Mouse (Mus musculus): Measurements from ENCODE around the gene Abr. TPM values are rescaled to one million over a fixed set of nuclear protein-coding genes. Genes with fewer than 3 reads are reported as not detected.

Gene Abr
- polyA plus RNA-seq, 1 experiment from 2014 or later = 30.7 TPM

DNA sequence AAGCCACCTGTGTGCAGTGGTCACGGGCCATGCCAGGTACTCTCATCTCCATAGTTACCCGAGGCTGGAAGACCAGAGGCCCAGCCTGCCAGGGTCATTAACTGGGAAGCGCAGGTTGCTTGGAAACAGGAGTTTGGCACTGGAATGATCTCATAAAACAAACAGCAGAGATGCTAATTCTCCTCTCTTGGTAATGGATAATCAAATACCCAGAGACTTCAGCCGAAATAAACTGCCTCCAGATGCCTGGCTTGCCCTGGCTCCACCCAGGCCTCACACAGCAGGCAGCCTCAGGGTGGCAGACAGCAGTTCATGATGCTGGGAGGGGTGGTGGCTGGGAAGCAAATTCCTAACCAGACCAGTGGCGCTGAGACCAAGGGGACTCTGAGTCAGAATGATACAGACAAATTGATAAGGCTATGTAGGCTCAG, 145.0 kb downstream of the Abr start:
- no peak overlapping the region; the same call in 1 of the 2 replicates for H3K27ac ChIP-seq
- peak; percentile 76 for ATAC-seq (replicated peaks; ENCODE audit: low FRiP score, low read depth)
- 20% methylated on average over 5 of the region's 5 CpGs for WGBS
- peaks cover 8% of the 10 kb centered on the region; the same call in 1 of the 2 replicates for H3K4me1 ChIP-seq (replicated peaks; ENCODE audit: insufficient read depth, low read length)
- H3K36me3 ChIP-seq (ENCODE audit: insufficient read depth, low read length) = peaks cover 12% of the 10 kb centered on the region; the same call in 1 of the 2 replicates
- H3K9me3 ChIP-seq (replicated peaks; ENCODE audit: low read length) = no peaks in the 10 kb centered on the region
- H3K9ac ChIP-seq (ENCODE audit: low read depth, low read length) = no peak overlapping the region
- no peaks in the 10 kb centered on the region for H3K27me3 ChIP-seq (ENCODE audit: insufficient read depth, low read length)
- TF ChIP-seq CTCF (IDR thresholded peaks at IDR 0.05; ENCODE audit: low read depth) = no peak
- no peak overlapping the region for H3K4me2 ChIP-seq (ENCODE audit: low read length)
- no peak overlapping the region for H3K4me3 ChIP-seq (replicated peaks; ENCODE audit: low read depth, low read length)
- peak; percentile 75 for DNase-seq (ENCODE audit: low spot score)

DNA sequence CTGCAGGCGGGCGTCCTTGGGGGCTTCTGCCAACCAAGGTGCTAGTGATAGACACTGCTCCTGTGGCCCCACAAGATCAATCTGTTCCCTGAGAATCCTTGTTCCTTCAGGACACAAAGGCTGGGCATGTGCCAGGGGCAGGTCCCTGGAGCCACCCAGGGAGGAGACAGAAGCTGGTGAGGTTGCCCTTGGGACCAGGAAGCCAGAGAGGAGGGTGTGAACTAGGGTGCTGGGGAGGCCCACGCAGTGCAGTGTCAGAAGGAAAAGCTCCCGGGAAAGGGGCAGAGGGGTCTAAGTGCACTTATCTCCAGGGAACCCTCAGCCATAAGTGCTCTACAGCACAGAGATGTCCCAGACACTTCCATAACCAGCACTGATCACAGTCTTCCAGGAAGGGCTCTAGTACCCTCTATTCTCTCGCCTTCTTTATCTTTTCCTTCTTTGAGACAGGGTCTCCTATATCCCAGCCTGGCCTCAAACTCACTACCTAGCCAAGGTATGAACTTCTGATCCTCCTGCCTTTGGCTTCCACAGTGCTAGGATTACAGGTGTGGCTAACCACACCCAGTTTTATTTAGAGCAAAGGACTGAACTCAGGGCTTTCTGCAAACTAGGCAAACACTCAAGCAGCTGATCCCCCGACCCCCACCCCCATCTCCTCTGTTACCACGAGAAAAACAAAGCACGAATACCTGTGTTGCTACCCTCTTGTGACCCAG, 145.6 kb downstream of the Abr start:
- Histone ChIP-seq H3K4me1 (replicated peaks; ENCODE audit: insufficient read depth, low read length) (peaks cover 8% of the 10 kb centered on the region; the same call in 1 of the 2 replicates), H3K27me3 (ENCODE audit: insufficient read depth, low read length) (no peaks in the 10 kb centered on the region), H3K27ac (peak overlapping the region; percentile 22; the same call in 1 of the 2 replicates), H3K4me3 (replicated peaks; ENCODE audit: low read depth, low read length) (no peak overlapping the region), H3K4me2 (ENCODE audit: low read length) (no peak overlapping the region), H3K9me3 (replicated peaks; ENCODE audit: low read length) (no peaks in the 10 kb centered on the region), H3K36me3 (ENCODE audit: insufficient read depth, low read length) (peaks cover 12% of the 10 kb centered on the region; the same call in 1 of the 2 replicates), H3K9ac (ENCODE audit: low read depth, low read length) (no peak overlapping the region)
- 59% methylated on average over 8 of the region's 8 CpGs for WGBS
- ATAC-seq (replicated peaks; ENCODE audit: low FRiP score, low read depth) (no peak), DNase-seq (ENCODE audit: low spot score) (no peak)
- TF ChIP-seq CTCF (IDR thresholded peaks at IDR 0.05; ENCODE audit: low read depth) = no peak

DNA sequence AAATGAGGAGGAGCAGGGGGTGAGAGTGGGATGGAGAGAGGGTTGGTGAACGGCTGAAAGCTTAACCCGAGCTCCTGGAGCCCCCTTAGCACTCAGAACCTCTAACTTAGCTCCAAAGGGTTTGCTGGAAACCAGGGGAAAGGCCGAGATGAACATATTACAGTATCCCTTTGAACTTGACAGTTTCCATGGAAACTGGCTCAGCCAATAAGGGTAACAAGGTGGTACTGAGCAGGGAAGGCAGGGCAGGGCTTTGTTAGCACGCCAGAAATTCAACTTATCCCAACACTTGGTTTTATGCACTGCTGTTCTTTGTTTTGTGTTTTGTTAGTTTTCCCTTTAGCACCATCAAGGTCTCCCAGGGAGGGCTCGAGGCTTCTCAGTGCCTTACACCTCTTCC, 149.5 kb downstream of the Abr start:
- Histone ChIP-seq H3K4me1 (replicated peaks; ENCODE audit: insufficient read depth, low read length) (peaks cover 11% of the 10 kb centered on the region), H3K9me3 (replicated peaks; ENCODE audit: low read length) (no peaks in the 10 kb centered on the region), H3K27me3 (ENCODE audit: insufficient read depth, low read length) (no peaks in the 10 kb centered on the region), H3K4me3 (replicated peaks; ENCODE audit: low read depth, low read length) (no peak overlapping the region), H3K9ac (ENCODE audit: low read depth, low read length) (no peak overlapping the region), H3K27ac (no peak overlapping the region), H3K36me3 (ENCODE audit: insufficient read depth, low read length) (0 out of 2 replicates have a peak, but pooled peaks cover 5% of the 10 kb centered on the region), H3K4me2 (ENCODE audit: low read length) (no peak overlapping the region)
- DNase-seq (ENCODE audit: low spot score) (no peak), ATAC-seq (replicated peaks; ENCODE audit: low FRiP score, low read depth) (no peak)
- WGBS = 47% methylated on average over 5 of the region's 5 CpGs
- TF ChIP-seq CTCF (IDR thresholded peaks at IDR 0.05; ENCODE audit: low read depth) = no peak

DNA sequence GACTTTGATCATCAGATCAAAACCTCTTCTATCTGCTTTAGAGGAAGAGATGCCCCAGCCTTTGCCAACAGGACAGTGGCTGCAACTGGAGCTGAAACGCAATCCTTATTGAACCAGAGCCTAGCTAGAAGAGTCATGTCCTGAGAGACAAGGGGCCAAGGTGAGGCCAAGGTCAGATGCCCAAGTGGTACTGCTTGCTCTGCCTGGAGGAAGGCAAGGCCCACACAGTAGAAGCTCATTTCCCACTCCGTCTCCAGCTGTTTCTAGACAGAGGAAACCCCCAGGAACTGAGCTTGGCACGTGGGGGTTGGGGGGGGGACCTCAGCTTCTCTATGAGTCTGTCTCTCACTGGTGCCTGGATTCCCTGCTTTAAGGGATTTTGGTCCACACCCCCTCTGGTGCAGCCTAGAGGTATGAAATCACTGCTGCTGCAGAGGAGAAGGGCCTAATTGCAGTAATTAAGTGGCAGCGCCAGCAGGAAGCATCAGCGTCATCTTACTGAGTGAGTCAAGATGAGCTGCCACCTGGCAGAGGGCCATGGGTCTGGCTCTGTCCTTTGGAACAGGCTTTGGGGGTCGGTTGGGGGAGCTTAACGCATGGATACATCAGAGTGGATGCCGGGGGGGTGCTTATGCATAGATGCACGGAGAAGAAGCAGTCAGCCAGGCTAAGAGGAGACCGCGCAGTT, 152.7 kb downstream of the Abr start:
- H3K27me3 ChIP-seq (ENCODE audit: insufficient read depth, low read length) = no peaks in the 10 kb centered on the region
- no peak overlapping the region for H3K9ac ChIP-seq (ENCODE audit: low read depth, low read length)
- H3K4me2 ChIP-seq (ENCODE audit: low read length) = no peak overlapping the region
- H3K4me1 ChIP-seq (replicated peaks; ENCODE audit: insufficient read depth, low read length) = peaks cover 7% of the 10 kb centered on the region; the same call in 1 of the 2 replicates
- no peak overlapping the region for H3K27ac ChIP-seq
- no peaks in the 10 kb centered on the region for H3K9me3 ChIP-seq (replicated peaks; ENCODE audit: low read length)
- TF ChIP-seq CTCF (IDR thresholded peaks at IDR 0.05; ENCODE audit: low read depth) = no peak
- DNase-seq (ENCODE audit: low spot score) (peak; percentile 40), ATAC-seq (replicated peaks; ENCODE audit: low FRiP score, low read depth) (no peak)
- no peak overlapping the region for H3K4me3 ChIP-seq (replicated peaks; ENCODE audit: low read depth, low read length)
- 32% methylated on average over 11 of the region's 11 CpGs for WGBS
- 0 out of 2 replicates have a peak, but pooled peaks cover 3% of the 10 kb centered on the region for H3K36me3 ChIP-seq (ENCODE audit: insufficient read depth, low read length)

DNA sequence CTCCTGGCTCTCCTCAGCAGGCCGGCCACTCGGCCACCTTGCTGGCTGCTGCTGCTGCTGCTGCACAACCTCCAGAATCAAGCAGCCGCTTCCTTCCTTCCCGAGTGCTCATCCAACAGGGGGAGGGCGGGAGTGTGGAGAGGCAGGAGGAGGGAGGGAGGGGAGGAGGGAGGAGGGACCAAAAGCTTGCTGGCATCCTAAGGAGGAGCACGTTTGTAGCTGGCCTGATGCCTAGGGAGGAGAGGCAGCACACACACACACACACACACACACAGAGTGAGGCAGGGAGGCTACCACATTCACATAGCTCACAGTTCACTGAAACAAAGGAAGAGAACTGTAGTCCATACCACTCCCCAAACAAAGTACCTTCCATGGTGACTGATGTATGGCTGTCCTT, 153.8 kb downstream of the Abr start:
- WGBS = 17% methylated on average over 6 of the region's 6 CpGs
- no peak overlapping the region for H3K4me3 ChIP-seq (replicated peaks; ENCODE audit: low read depth, low read length)
- peaks cover 10% of the 10 kb centered on the region for H3K36me3 ChIP-seq (ENCODE audit: insufficient read depth, low read length)
- H3K27me3 ChIP-seq (ENCODE audit: insufficient read depth, low read length) = no peaks in the 10 kb centered on the region
- ATAC-seq (replicated peaks; ENCODE audit: low FRiP score, low read depth) = no peak
- H3K9ac ChIP-seq (ENCODE audit: low read depth, low read length) = no peak overlapping the region
- H3K4me2 ChIP-seq (ENCODE audit: low read length) = no peak overlapping the region
- H3K4me1 ChIP-seq (replicated peaks; ENCODE audit: insufficient read depth, low read length) = peaks cover 7% of the 10 kb centered on the region; the same call in 1 of the 2 replicates
- no peak overlapping the region for H3K27ac ChIP-seq
- TF ChIP-seq CTCF (IDR thresholded peaks at IDR 0.05; ENCODE audit: low read depth) = 0 out of 2 replicates have a peak, but pooled peaks have one; percentile 3
- no peaks in the 10 kb centered on the region for H3K9me3 ChIP-seq (replicated peaks; ENCODE audit: low read length)
- peak; percentile 66 for DNase-seq (ENCODE audit: low spot score)

DNA sequence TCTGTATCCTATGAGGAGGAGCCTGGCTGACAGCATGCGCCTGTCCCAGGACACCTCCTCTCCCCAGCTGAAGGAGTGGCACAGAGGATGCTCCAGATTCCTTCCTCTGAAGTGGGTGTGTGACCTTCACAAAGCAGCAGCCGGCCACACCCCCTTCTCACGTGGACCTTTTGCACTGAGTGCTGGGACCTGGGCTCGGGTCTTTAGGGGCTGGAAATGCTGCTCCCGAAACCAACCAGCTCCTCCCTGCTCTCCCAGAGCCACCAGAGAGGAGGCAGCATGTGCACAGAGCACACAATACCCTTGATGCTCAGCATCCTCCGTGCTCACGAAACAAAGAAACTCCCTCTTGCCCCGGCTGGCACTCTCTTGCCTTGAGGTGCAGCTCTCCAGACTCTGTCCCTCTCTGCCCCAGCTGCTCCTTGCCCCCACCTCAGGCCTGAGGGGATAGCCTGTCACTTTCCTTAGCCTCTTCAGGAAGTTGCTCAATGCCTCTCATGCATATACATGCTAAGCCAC, 154.6 kb downstream of the Abr start:
- Histone ChIP-seq H3K9ac (ENCODE audit: low read depth, low read length) (no peak overlapping the region), H3K9me3 (replicated peaks; ENCODE audit: low read length) (no peaks in the 10 kb centered on the region), H3K4me3 (replicated peaks; ENCODE audit: low read depth, low read length) (no peak overlapping the region), H3K27ac (no peak overlapping the region), H3K27me3 (ENCODE audit: insufficient read depth, low read length) (no peaks in the 10 kb centered on the region), H3K36me3 (ENCODE audit: insufficient read depth, low read length) (peaks cover 13% of the 10 kb centered on the region), H3K4me2 (ENCODE audit: low read length) (no peak overlapping the region), H3K4me1 (replicated peaks; ENCODE audit: insufficient read depth, low read length) (peaks cover 7% of the 10 kb centered on the region; the same call in 1 of the 2 replicates)
- no peak for ATAC-seq (replicated peaks; ENCODE audit: low FRiP score, low read depth)
- no peak for TF ChIP-seq CTCF (IDR thresholded peaks at IDR 0.05; ENCODE audit: low read depth)
- no peak for DNase-seq (ENCODE audit: low spot score)
- 39% methylated on average over 8 of the region's 8 CpGs for WGBS

Measured in kidney, postnatal 0 days (tissue).